Mouse (Mus musculus) inflammation-experienced regulatory T-cells, adult 6 months (primary cell): ENCODE data around the gene Galnt17. TPM values are rescaled to one million over a fixed set of nuclear protein-coding genes. Genes with fewer than 3 reads are reported as not detected.

ENCODE experiments used
- ATAC-seq: one replicate; pipeline ENCODE4 v1.8.0; 2017
- polyA plus RNA-seq, 3 experiments: library from polyadenylated mRNA; unstranded; fragments of 100-300 nt; shearing (Covaris generic); gene quantifications; one replicate each; pipeline ENCODE4 v1.2.1; 2017

Galnt17 gene
- polyA plus RNA-seq, 3 experiments from 2014 or later, result not detected

DNA sequence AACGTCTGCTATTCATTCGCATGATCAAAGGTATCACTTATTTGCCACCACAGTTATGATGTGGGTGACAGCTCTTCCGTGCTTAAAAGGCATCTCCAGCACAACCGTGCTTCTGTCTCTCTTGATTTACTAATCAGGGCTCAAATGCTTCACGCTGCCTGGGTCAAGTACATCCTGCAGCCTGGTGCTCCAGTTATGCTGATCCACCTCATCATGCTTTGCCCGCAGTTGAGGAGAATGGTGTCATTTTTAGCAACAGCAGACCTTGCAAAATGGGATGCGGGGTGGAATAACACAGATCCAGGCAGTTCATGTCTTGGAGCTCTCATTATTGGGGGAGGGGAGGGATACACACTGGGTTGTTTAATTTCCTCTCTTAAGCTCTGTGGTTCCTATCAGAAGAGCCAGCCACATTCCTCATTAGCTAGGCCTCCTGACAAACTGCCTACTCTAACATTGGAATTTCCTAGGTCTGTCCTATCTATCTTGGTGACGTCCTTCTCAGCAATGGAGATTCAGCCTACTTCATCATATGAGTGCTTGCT is 187.9 kb downstream of the Galnt17 start:
- no peak for ATAC-seq

DNA sequence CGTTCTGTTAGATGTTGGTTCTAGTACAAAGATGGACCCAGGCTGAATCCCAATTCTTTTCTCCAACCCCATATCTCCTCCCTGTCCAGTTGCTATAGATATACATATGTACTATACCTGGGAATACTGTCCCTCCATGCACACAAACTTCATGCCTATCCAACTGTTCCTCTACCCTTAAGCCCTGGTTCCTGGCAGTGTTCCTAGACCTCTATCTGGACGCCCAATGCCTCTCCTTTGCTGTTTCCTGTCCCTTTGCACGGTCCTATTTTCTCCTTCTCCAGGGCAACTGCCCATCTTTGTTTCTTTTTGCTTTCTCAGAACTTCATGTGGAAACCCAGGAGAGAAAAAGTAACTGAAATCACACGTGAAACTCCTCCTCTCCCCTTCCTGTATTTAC is 188.4 kb downstream of the Galnt17 start:
- ATAC-seq, result no peak

DNA sequence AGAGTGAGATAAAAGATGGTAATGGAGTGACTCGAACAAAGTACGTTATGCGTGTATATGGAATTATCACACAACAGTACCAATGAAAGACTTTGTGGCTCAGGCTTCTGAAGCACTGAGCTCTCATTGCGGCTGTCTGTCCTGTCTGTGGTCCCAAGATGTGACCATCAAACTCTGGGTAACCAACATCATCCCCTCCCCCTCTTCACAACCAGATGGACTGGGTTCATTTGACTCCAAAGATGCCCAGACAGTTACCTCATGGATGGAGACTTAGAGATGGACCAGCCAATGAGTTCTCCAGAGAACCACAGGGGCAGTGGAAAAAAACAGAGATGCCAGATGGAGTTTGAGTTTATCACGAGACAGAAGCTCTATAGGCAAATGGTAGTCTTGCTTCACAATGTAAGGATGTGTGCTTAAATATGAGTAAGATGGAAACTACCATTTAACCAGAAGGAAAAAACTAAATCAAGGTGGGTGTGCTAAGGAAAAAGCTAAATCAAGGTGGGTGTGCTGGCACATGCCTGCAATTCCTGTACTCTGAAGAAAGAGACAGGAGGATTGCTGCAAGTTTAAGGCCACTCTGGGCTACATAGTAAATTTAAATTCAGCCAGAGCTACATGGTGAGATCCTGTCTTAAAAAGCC is 190.8 kb downstream of the Galnt17 start:
- ATAC-seq, result no peak

DNA sequence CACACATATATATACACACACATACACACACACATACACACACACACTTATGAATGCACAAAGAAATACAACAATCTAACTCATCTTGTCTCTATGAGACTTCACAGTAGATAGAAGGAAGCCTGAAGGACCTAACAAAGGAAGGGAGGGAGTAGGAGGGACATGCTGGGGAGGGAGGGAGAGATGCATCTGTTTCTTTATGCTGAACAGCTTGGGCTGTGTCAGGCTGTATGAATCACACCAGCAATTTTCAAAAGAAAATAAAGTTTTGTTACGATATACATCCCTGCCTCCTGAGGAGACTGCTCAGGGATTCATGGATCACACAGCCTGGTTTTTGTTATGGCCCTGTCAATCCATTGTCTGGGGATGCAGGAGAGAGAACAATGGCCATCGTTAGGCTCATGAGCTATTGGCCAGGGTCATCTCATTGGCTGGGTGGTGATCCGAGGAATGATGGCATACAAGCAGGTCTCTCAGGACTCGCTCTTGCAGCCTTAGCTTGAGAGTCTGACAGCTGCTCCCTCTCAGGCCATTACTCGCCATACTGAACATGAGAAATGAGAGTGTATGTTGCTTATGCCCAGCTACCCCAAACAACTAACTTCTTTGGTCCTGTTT is 194.3 kb downstream of the Galnt17 start:
- no peak for ATAC-seq

DNA sequence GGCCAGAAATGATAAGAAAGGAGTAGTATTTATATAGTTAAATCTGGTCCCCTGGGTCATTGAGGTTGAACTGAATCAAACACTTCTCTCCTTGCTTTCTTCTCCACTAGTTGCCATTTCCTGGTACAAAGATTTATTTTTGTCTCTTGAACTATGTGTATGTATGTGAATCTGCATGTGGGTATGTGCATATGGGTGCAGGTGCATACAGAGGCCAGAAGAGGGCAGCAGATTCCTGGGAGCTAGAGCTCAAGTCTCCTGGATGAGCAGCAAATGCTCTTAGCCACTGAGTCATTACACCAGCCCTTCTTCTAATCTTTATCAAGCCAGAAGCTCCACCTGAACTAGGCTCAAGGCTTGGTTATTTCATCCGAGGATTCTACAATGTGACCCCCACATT is 201.1 kb downstream of the Galnt17 start:
- no peak for ATAC-seq

DNA sequence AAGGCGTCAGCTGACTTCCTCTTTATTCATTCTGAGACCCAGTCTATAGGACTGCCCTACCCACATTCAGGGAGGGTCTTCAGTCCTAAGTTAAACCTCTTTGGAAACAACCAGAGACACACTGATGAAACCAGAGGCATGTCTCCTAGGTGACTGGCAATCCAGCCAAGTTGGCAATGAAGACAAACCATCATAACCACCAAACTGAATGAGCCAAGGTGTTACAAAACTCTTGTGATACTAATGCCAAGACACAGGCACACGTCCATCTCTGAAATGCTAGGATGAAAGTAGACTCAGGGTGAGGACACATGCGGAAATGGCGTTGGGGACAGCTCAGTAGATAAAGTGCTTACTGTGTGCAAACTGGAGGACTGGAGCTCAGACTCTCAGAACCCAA is 211.5 kb downstream of the Galnt17 start:
- ATAC-seq, result no peak

DNA sequence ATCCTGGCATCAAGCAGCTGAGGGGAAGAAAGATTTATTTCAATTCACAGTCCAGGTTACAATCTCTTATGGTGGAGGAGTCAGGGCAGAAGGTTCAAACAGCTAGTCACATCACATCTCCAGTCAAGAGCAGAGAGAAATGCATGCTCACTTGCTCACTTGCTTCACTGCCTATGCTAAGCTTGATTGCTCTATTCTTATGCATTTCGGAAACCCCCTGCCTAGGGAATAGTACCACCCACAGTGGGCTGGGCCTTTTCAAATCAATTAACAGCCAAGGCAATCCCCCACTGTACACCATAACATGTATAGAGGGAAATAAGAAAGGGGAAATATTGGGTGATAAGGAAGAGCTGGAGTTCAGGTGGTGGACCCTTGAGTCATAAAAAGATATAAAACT is 212.7 kb downstream of the Galnt17 start:
- no peak for ATAC-seq

DNA sequence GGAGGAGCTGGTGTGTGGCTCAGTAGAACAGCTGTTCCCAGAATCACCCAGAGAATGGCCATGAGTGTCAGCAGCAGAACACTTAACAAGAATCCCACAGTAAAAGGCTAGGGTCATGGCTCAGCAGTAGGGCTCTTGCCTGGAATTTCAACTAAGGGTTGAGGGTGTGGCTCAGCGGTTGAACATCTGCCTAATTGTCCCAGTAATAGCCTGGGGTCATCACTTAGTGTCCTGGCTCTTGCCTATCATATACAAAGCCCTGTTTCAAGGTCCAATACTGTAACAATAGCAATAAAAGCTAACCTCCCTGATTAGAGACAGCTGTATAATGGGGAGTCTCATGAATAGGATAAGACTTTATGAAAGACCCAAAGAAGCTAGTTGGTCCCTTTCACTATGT is 213.5 kb downstream of the Galnt17 start:
- no peak for ATAC-seq

DNA sequence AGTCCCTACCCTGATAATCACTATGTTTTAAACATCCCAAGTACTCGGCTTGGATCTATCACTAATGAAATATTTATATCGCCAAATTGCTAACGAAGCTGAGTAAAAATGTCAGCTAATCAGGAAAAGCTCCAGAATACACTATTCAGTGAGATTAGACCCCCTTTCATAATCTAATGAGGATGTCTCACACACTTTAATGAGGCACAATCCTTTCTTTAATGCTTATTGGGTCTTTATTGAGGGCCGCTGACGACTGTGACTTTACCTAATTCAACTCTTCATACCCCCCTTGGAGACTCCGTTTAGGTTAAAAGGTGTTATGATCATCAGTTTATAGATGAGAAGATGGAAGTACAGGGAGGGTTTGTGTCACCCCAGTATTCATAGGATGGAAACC is 214.2 kb downstream of the Galnt17 start:
- ATAC-seq, result no peak

DNA sequence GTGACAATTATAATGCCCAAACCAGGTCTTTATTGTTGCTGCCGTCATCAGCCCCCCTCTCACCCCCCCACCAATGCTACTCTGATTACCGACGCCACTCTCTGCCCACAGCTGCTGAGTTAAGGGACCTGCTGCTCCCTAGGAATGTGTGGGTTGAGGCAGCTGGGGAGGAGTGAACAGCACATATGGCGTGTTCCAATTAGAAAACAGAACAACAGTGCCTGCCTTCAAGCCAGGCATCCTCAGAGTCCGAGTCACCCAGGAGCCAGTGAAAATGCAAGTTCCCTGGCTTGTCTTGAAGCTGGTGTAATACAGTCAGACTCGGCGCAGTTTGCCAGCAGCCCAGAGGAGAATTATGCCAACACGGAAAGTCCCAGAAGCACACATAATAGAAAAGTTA is 218.4 kb downstream of the Galnt17 start:
- ATAC-seq, result no peak

DNA sequence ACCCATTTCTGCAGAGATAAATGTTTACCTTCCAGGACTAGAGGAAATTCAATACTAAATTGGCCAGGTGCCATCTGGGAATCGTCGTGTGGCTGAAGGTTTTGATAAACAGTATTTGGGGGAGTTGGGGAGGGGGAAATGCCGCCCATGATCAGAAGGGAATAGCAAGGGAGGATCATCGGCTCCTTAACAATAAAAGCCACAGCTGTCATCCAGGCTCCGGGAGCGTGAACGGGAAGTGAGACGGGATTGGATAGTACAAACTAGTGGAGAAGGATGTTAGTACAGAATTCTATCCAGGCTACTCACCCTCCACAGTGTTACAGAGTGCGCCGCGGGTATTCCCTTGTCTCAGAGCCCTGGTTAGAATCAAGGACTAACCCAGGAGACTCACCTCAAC is 219.4 kb downstream of the Galnt17 start:
- no peak for ATAC-seq

DNA sequence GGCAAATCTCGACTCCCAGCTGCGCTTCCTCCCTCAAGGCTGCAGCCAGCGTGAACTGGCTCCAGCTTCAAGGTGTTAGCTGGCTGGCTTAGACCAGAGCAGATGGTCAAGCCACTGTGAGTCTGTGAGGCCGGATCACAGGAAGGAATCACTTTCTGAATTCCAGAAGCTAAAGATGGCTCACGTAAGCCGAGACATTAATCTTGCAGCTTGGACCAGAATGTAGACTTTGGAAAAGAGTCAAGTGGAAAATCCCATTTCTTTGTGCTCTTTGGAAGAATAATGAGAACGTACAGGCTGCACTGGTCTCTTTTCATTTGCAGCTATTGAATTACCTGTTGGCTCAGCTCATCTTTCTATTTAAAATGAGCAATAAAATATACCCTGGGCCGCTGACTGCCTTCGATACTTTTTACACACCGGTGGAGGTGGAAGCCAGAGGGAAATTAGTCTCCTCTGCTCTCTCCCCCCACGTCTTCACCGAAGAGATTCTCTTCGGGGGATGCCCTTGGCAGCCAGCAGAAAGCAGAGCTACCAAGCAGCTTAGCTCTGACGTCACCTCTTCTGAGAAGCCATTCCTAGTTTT is 225.1 kb downstream of the Galnt17 start:
- no peak for ATAC-seq

DNA sequence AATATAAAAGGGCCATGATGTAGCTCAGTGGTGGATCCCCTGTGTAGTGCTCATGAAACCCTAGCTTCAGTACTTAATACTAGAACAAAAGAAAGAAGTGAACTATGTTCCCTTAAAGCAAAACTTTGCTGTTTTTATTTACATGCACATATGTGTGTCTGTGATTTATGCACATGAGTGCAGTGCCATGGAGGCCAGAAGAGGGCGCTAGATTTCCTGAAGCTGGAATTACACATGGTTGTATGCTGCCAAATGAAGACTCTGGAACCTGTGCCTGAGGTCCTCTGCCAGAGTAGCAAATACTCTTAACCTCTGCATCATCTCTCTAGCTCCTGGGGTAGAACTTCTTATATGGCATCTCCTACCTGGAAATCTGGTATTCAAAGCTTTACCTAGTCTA is 230.6 kb downstream of the Galnt17 start:
- no peak for ATAC-seq

DNA sequence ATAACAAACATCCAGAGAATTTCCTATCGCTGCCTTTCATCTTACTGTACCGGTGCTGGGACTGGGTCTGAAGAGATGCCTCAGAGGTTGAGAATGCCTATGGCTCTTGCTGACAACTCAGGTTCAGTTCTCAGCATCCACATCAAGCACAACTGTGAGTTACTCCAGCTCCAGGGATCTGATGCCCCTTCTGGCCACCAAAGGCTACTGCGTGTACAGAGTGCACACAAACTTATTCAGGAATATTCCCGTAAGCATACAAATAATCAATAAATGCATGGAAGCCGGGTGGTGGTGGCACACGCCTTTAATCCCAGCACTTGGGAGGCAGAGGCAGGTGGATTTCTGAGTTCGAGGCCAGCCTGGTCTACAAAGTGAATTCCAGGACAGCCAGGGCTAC is 232.5 kb downstream of the Galnt17 start:
- ATAC-seq, result no peak

DNA sequence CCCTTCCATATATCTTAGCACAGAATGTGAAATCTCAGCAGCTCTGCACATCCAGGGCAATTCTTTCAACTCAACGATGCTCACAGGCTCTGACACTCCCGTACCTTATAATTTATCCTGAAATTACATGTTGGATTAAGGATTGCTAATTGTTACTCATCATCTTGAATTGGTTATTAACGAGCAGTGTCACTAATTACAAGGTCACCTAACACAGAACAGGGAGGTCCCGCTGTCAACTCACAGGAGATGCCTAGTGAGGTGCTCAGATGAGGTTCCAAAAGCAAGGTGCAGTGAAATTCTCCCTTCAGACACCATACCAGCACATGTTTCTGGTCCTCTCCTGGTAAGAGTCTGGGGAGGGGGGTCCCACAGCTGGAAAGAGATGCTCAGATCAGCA is 234.0 kb downstream of the Galnt17 start:
- no peak for ATAC-seq

DNA sequence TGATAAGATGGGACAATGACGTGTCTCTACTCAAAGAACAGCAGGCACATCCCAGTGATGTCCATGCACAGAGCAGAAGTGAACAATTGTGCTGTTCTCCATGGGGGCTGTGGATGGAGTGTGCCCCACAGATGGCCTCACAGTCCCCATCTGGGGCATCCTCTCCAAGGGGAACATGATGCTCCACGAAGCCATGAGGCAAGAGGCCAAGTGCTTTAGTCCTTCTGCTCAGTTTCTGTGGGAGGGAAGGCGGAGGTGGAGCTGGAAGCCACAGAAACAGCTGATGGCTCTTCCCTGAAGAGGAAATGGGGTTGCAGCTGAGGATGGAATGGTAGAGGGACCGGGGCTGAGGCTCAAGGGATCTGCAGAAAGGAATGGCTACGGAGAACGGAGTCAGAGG is 243.1 kb downstream of the Galnt17 start:
- ATAC-seq, result no peak

DNA sequence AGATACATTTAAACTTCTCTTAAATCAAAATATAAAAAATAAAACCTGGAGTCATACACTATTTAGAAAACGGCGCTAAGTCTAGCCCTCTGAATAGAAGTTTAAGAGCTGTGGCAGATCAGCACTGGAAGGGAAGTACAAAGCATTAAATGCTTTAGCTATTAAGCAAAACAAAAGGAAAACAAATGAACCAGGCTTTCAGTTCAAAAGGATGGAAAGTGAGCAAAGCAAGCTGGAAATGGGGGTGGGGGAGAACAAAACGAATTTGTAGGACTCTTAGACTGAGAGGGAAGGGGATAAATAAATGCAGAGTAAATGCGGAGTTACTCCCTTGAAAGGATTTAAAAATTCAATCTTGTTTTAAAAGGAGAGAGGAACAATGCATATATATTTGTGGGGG is 259.8 kb downstream of the Galnt17 start:
- ATAC-seq, result no peak

DNA sequence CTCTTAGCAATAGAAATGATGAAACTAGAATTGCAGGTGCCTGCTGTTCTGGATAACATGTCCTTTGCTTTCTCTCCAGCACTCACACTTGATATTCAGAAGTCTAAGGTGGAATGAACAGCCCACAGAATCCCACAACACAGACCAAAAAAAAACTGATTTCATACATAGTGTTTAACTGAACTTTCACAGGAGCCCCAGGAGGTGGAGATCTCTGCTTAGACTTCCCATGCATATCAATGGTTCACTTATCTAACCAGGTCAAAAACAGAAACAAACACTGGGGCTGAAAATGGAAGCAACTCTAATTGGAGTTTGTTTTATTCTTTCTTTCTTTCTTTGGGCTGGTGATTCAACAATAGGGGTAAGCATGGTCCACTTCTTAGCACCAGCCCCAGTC is 265.2 kb downstream of the Galnt17 start:
- ATAC-seq, result no peak

DNA sequence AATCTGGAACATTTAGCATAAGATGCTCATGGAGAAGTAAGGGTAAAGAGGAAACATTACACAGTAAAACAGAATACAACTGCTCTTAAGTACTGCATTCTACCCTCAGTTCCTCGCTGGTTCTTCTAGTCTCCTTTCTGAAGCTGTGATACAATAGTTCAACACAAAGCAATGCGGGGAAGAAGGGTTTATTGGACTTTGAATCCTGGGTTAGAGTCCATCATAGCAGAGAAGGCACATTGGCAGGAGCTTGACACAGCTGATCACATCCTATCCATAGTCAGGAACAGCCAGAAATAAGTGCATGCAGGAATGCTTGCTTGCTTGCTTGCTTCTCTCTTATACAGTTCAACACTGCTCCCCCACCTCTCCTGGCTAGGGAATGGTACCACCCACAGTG is 267.9 kb downstream of the Galnt17 start:
- no peak for ATAC-seq

DNA sequence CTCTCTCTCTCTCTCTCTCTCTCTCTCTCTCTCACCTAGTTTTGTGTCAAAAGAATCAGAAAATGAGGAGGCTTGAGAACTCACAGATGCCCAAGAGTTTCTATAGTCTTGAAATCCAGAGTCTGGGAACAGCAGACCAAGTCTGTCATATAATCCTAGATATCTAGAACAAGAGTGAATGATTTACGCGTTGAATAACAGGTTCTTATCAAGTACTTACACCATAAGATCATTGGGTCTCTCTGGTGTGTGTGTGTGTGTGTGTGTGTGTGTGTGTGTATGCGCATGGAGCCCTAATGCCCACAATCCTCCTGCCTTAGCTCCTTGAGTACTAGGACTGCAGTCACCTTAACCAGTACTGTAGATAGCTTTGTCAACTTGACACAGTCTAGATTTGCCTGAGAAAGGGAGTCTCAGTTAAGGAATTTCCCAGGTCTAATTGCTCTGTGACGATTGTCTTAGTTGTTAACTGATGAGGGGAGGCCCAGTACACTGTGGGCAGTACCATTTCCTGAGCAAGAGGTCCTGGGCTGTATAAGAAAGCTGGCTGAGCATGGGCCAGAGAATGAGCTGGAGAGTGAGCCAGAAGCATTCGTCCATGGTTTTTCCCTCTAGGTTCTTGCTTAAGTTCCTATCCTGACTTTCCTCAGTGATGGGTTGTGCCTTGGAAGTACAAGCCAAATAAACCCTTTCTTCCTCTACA is 268.5 kb downstream of the Galnt17 start:
- ATAC-seq, result no peak

DNA sequence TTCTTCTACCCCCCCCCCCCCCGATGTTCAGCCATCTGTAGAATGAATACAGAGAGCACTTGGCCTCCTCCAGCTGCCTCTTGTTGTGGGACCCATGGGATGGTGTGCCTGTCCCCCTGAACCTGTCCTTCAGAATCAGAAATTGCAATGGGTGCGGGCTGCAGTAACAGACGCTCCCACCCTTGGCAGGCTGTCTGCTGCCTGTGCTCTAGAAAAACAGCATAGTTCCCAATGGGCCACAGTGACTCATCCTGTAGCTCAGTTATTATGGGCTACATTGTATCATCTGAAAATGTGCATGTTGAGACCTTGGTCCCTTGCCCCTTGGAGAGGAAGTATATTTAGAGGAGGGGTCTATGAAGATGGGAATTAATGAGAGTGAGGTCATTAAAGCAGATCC is 283.8 kb downstream of the Galnt17 start:
- ATAC-seq, result no peak

DNA sequence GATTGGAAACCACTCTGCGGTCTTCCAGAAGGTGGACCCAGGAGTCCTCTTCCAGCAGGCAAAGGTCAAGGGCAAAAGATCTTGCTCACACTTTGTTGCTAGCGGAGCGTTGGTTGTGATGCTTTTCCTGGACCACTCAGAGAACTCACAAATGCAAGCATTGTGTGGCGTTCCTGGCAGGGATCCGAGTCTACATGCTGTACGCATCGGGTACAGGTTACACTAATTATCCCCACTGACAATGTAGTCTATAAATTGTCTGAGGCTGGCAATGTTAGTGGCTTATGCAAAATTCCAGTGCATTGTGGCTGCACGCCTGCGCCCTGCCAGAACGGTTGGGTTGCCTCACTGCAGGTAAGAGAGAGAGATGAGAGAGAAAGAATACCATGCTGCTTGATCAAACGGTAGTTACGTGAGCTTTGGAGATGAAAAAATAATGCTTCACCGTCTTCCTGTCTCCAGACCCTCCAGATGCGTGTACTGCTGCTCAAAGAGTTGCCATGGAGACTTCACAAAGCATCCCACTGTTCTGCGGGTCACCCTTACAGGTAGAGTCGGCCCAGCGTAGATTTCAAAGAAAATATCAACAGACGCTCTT is 285.8 kb downstream of the Galnt17 start:
- ATAC-seq, result no peak

DNA sequence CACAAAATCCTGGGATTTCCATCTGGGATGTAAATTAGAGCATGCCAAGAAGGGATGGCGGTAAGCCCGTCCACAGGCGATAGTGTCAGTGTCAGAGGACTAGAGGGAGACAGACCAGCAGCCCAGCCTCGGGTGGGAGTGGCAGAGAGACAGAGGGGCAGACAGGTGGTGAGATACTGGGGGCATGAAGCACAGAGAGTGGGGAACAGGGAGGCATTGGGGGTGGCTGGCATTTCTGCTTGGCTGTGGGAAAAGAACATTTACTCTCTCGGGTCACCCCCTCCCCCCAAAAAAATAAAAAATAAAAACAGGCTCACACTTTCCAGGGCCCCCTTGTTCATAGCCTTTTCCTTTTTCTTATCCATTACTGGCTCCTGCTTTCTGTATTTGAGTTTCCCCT is 287.4 kb downstream of the Galnt17 start:
- no peak for ATAC-seq
